Mouse (Mus musculus) mouse trophoblast stem cell (cell line): ENCODE measurements around the gene 9030025P20Rik.
"Not testable (repeated sequence)": the region's sequence is repeated elsewhere in the genome, so short reads cannot be mapped to it uniquely, and the experiment has no call there.

ENCODE experiments used
- in situ Hi-C, 2 experiments: fragments of 300-500 bp; cut with MseI, MboI; formaldehyde crosslinking; loops; 2 replicates in 1 of 2; 3 replicates in 1 of 2; pipeline ENCODE4 v1.15.1; 2025

Gene 9030025P20Rik

DNA sequence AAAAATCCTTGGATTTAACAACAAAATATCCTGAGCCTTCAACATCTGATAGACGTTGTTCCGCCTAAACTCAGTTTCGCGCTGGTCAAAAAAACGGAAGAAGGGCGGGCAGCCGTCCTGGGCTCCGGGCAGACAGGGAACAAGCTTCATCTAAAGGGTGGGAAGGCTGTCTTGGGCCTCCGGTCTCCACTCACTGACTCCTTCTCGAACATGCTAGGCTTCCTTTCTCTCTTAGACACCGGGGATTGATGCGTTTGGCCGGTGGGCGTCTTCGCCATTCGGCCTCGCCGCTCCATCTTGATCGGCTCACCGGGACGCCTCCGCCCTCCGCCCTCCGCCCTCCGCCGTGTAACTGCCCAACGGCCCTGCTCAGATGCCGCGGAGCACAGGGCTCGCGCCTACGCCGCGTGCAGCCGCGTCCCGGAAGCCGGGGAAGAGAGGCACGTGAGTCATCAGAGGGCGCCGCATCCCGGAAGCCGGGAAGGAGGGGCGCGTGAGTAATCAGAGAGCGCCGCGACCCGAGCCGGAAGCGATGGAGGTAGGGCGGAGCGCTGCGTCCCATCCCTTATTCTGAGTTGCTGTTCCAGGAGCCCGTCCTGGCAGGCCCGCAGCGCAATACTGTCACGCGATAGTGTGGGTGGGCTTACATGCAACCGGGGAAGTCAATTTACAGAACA, at the start of gene 9030025P20Rik, which contains the start of gene Gm3417:
Gene 9030025P20Rik, plus strand, starts transcription at position 107 of the 677 bp plus-strand sequence.
Gene Gm3417, minus strand, starts transcription at position 429 of the 677 bp plus-strand sequence.
- in situ Hi-C loops, result not testable (repeated sequence)

DNA sequence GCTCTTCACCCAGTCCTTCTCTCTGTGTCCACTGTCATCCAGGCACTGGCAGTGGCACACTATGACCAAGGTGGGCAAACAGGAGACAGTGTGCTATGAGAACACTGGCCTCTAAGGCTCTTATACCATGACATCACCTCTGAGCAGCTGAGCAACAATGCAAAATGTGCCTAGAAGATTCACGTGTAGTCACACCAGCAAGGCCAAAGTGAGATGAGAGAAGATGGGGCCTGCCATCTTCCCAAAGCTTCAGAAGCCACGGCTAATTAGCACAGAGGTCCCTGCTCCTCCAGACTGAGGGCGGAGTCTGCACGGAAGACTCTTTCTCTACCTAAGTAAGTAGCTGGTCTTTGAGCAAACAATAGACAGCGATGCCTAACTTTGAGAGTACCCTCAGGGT, 49.6 kb upstream of the 9030025P20Rik start:
- in situ Hi-C loops, result no loop called here

DNA sequence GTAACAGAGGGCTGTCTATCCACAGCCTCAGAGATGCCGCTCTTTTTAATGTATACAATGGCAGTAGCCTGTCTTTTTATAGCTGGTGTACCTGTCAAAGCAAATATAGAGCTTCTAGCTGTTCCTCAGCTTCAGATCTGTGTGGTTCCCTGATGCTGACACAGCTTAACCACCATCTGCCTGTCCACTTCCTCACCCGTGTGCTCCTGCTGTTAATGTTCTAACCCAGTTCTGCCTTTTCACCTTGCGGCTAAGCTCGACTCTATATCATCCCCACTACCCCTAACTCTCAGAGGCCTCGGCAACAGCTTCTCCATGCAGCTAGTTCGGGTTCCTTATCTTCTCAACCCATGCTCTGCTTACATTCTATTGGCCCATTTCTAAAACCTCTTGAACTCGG, 47.6 kb upstream of the 9030025P20Rik start:
- in situ Hi-C loops, result no loop called here

DNA sequence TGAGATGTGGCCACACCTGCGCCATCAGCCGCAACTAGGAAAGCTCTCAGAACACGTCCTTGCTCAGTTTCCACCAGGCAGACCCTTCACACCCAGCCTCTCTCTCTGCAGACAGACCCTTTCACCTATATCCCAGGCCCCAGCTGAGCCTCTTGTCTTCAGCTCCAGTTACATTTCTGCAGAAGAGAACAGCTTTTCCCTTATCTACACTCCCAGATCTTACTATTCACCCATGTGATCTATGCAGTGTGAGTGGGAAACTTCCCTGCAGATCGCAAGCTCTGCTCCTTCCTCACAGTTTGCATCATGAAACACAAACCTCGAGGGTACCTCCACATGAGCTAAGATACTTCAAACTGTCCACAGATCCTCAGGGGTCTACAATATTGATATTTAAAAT, 46.8 kb upstream of the 9030025P20Rik start:
- in situ Hi-C loops, result no loop called here

DNA sequence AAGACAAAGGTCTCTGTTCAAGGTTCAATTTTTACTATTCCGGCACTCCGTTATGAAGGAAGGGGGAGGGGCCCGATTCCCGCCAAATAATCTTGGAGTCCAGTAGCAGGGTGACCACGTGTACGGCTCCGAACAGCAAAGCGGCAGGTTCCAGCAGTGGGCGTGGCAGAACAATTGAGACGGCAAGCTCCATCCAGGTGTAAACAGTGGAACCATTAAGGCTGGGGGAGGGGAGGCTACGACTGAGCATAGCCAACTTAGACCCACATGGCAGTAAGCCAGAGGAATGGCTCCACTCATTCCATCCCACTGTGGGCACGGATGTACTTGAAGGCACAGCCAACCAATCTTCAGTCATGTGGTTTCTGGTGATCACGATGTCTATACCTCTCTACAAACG, 43.0 kb upstream of the 9030025P20Rik start:
- in situ Hi-C loops, result not testable (repeated sequence)

DNA sequence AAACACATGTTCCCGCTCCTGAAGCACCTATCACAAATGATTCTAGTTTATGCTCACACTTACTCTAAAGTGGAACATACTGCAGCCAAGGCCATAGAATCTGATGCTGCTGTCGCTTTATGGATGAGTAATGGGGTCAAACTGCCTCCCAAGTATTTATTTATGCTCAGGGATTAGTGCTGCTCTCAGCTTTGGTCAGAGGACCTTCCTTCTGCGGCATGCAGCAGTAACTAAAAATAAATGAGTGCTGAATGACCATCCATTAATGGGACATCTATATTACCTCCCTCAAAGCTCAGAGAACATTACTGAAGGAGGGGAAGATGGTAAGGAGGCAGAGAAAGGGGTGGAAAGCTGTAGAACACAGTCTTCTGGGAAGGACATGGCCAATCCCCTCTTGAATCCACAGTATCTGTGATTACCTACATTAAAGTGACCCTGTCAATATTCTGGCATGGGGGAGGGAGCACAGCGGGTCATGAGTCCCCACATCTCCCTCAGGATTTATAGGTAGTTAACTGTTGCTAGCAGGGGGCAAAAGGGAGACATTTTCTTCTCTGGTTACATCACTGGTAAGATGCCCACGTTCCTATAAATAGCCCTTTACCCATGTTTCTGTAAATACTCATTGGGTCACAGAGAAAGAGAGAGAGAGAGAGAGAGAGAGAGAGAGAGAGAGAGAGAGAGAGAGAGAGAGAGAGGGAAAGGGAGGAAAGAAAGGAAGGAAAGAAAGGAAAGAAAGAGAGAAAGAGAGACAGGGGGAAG, 42.2 kb upstream of the 9030025P20Rik start:
- in situ Hi-C loops, result no loop called here

DNA sequence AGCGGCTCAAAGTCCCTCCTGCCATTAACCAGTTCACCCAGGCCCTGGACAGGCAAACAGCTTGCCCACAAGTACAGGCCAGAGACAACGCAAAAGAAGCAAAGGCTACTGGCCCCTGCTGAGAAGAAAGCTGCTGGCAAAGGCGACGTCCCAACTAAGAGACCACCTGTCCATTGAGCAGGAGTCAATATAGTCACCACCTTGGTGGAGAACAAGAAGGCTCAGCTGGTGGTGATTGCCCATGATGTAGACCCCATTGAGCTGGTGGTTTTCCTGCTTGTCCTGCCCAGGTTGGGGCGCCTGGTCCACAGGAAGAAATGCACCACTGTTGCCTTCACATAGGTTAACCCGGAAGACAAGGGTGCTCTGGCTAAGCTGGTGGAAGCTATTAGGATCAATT, 36.1 kb upstream of the 9030025P20Rik start:
- in situ Hi-C loops, result not testable (repeated sequence)

DNA sequence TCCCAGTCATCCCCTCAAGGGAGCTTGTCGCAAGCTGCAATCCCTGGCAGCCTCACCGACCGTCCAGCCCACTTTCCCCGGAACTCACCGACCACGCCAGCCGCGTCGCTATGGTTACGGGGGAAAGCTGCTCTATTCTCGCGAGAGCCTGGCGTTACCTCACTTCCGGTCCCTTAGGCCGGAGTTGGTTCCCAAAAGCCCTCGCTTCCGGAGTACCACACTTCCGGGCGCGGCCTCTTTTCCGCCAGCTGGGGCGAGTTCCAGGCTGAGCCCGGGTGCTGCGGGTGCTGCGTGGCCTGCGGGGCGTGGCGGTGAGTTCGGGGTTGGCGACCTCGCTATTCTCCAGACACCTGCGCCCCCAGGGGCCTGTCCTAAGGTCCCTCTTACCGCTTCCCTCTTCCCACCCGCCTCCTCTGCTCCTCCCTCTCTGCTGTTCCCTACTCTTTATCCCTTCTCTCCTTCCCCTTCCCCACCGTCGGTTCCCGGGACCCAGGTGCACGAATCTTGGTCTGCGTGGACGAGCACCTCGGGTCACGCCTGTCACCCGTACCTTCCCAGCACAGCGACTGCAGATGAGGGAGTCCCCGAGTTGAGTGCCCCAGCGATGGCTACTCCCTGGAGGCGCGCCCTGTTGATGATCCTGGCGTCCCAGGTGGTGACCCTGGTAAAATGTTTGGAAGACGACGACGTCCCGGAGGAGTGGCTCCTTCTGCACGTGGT, 35.1 kb upstream of the 9030025P20Rik start, which contains the start of the genes Wdr27 and 1600012H06Rik:
Gene Wdr27, minus strand, starts transcription at position 150 of the 720 bp plus-strand sequence.
Gene 1600012H06Rik, plus strand, starts transcription at position 176 of the 720 bp plus-strand sequence.
- in situ Hi-C loops, result no loop called here

DNA sequence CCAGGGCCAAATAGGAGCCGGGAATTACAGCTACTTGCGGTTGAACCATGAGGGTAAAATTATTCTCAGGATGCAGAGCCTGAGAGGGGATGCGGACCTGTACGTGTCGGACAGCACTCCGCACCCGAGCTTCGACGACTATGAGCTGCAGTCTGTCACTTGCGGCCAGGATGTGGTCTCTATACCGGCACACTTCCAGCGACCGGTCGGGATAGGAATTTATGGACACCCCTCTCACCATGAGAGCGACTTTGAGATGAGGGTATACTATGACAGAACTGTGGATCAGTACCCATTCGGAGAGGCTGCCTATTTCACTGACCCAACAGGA, 34.6 kb upstream of the 9030025P20Rik start:
- in situ Hi-C loops, result no loop called here

DNA sequence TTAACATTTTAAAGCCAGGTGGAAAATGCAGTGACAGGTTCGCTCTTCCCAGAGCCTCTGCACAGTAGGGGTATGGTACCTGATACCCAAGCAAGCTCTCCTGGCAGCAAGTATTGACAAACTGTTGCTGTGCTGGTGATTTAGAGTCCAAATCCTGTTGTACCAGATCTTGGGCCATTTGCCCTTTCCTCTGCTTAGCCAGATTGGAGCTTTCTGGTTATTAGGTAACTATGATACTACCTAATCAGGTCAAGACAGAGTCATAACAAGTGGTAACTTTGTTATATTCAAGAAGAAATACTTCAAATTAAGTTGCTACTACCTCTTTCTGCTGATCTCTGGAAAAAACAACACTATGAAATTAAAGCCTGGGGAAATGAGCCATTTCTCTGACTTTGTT, 33.7 kb upstream of the 9030025P20Rik start:
- in situ Hi-C loops, result no loop called here

DNA sequence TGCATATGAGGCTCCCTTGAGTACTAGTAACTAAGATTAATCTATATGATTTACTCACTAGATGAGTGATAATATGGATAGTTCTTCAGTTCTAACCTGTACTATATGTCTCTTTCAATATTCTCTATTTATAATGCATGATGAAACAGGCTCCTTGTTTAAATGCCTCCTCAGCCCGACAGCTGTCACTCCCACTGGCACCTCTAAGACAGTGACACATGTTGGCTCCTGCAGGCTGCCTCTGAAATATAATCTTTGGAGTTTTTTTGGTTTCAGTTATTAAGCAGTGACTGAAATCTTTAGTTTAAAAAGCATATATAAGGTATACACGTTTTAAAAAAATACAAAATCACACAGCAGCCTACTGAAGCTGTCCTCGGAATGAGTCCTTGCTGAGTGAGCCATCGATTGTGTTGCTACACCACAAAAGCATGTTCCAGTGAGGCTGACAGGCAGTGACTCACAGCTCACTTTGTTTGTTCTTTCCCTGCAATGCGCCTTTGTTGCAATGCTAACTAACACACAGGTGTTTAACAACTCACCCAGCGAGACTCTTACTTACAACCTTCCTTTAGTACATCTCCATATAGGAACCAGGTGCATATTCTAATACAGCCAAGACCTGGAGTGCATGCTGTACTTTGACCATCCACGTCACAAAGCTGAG, 29.0 kb upstream of the 9030025P20Rik start:
- in situ Hi-C loops, result no loop called here

DNA sequence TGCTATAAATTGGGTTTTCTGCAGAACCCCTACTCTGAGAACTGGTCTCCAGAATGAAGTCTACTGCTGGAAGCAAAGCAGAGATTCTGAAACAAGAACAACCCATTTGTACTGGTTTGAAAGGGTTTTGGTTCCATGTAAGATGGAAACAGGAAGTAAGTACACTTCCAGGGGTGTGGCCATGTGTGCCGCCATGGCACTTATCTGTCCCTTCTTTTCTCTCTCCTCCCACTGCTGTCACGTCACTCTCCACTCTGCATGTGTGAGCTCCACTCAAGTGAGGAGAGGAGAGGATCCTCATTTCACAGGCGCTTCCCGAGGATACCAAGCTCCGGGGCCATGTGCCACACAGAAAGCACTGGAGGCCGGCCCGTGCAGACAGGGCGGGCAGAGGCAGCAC, 24.8 kb upstream of the 9030025P20Rik start:
- in situ Hi-C loops, result no loop called here

DNA sequence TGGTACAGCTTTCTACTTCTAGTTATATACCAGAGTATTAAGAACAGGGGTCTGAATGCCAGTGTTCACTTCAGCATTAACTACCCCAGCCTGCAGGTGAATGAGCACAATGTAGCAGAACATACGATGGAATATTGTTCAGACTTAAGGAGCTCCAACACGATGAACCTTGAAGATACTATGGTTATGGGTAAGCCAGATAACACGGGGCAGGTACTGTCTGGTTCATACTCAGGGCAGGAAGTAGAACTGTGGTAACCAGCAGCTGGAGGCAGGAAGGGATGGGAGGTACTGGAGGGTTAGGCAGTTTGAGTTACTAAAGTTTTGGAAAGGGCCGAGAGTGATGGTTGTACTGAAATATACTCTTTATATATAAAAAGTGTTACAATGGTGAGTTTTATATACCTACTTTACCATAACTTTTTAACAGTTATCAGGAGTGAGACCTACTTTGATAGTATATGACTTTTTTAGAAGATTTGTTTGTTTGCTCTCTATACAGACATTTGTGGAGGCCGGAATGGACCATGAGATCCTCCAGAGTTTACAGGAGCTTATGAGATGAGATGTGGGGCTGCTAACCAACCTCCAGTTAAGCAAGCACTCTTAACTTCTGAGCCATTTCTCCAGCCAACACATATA, 19.5 kb upstream of the 9030025P20Rik start:
- in situ Hi-C loops, result no loop called here

DNA sequence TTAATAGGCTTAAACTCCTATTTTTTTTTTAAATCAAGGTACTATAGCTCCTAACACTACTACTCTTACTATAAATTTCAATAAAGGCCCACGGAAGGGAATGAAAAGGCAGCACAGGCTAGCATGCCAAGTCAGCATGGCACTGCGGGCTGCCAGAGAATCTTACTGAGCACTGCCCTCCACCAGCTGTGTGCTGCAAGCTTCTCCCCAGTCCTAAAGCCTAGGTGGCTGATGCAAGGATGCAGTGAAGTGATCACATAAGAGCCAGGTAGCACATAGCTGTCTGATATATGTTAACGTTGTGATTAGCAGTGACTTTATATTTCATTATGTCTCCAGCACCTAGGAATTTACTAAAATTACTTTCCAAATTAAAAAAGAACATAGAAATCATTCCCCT, 18.3 kb upstream of the 9030025P20Rik start:
- in situ Hi-C loops, result no loop called here

DNA sequence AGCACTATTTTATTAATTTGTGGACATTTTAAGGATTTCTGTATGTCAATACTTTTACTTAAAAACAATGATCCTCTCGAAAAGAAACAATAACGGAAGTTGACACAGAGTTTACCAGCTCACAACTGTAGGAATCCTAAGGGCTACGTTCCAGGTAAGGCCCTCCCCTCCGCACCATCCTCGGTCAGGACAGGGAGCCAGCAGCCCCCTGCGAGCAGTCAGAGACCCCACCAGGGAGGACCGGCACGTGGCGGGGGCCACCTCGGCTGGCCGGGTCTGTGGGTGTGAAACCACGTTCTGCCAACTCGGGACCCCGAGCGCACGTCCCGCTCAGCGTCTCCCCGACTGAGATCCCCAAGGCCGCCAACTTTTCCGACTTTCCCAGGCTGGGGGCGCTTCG, 17.7 kb upstream of the 9030025P20Rik start:
- in situ Hi-C loops, result no loop called here

DNA sequence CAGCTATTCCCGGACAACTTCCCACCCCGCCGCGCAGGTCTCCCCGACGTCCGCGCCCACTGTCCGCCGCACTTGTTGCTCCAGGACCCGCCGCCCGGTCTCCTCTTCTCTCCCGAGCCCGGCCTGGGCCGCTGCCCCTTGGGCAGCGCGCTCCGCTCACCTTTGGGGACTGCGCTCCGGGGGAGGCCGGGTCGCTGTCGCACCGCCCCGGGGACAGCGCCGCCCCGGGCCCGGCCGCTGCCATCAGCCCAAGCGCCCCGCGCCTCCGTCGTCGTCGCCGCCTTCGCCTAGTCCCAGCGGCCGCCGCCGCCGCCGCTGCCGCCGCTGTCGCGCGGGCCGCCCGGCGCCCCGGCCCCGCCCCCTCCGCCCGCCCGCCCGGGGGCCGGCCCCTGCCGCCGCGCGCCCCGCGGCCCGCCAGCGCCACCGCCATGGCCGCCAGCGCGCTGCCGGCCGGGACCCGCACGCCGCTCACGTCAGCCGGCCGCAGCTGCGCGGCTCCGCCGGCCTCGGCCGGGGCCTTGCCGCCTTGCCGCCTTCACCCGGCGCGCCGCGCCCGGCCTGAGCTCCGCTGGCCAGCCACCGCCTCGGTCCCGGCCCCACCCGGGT, 17.2 kb upstream of the 9030025P20Rik start, which contains the start of gene Phf10:
Gene Phf10, minus strand, starts transcription at position 323 of the 606 bp plus-strand sequence.
- in situ Hi-C loops, result not testable (repeated sequence)

DNA sequence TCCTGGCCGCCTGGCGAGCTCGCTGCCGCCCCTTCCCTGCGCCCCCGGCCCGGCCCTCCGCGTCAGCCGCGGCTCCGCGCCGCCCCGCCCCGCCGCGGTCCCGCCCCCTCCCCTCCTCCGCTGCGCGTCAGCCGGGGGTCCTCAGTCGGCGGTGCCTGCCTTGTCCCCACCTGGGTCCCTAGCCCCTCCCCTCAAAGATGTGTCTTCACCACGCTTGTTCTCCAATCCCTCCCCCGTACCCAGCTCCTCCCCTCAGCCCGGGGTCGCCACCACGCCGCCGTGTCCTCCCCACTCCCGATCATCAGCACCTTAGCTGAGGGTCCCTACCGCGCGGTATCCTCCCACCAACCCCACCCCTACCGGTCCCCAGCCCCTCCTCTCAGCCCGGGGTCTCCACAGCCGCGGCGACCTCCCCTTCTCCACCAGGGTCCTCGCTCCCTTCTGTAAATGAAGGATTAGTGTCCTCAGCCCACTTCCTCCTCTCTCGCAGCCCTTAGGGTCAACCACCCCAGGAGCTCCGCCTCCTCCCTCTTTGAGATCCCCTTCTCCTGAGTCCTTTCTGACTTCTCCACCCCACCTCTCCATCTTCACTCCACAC, 16.6 kb upstream of the 9030025P20Rik start:
- in situ Hi-C loops, result not testable (repeated sequence)

DNA sequence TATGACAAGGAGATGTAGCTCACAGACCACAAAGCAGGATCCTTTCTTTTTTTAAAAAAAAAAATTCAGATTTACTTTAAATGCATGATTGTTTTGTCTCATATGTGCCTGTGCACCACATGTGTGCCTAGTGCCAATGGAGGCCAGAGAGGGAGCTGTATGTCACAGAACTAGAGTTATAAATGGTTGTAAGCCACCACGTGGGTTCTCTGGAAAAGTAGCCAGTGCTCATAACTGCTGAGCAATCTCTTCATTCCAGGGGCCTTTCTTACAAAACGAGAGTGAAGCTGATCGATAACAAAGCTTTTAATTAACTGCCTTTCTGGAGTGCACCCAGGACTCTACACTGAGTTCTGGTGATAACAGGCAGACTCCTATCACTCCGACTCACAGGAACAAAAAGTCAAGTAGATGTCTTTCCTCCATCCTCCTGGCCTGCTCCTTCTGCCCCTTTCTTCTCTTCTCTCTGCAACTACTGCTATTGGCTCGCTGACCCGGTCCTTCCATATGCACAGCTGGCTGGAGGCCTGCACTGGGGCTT, 9.8 kb upstream of the 9030025P20Rik start:
- in situ Hi-C loops, result not testable (repeated sequence)

DNA sequence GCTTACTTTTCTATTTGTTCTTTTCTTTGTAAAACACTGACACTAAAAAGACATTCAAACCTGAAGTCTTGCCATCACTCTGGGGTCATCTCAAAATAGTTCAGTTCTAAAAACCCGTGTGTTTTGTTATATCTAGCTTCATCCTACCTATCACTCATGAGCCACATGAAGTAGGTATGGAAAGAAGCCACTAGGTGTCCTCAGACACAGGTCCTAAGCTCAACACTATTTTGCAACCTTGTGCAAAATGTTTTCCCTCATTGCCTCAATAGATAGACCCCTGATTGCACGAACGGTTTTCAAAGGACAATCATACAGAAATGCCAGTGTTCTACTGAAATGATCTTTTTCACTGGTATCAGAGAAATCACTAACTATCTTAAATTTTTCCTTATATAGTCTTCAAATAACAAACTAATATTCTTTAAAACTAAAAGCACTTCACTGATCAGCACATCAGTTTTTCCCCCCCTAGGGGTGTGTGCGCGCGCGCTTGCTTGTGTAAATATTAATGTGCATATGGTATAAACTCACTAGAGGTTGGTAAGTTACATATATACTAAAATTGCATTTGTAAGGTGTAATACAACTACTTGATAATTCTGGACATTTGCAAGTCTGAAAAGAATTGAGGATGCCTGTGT, 428 bp upstream of the 9030025P20Rik start:
- in situ Hi-C loops, result not testable (repeated sequence)
